Mouse (Mus musculus) embryonic fibroblast, embryonic 13.5 days (primary cell): ENCODE measurements around the gene Gpbar1. TPM values are rescaled to one million over a fixed set of nuclear protein-coding genes. Genes with fewer than 3 reads are reported as not detected.
"Not testable (repeated sequence)": the region's sequence is repeated elsewhere in the genome, so short reads cannot be mapped to it uniquely, and the experiment has no call there.

Experiments
- H3K27ac ChIP-seq: 2 replicates; pipeline ENCODE4 v1.5.1; 2012; ENCODE audit warnings: low read length, control low read depth, inconsistent platforms; ENCODE audit not compliant: insufficient read depth
- H3K4me1 ChIP-seq: 2 replicates; pipeline ENCODE4 v1.6.1; 2011; ENCODE audit warnings: low read length; ENCODE audit not compliant: control insufficient read depth, insufficient read depth
- H3K4me3 ChIP-seq: 2 replicates; pipeline ENCODE4 v1.5.1; 2011; ENCODE audit warnings: mild to moderate bottlenecking, control low read depth, low read length; ENCODE audit not compliant: insufficient read depth
- CTCF ChIP-seq: IDR thresholded peaks from 2 replicates; pipeline ENCODE4 v1.5.1; 2011; ENCODE audit warnings: mild to moderate bottlenecking, control low read depth, low read length, moderate library complexity, borderline replicate concordance; ENCODE audit not compliant: insufficient read depth
- POLR2A ChIP-seq: IDR thresholded peaks from 2 replicates; pipeline ENCODE4 v1.6.1; 2011; ENCODE audit warnings: low read depth, mild to moderate bottlenecking, control low read depth, low read length, moderate library complexity
- polyA plus RNA-seq: library from polyadenylated mRNA; stranded (reverse); fragments of >200 nt; gene quantifications from 2 replicates; pipeline ENCODE4 v1.2.4, GENCODE M21; 2011; ENCODE audit warnings: low read depth; ENCODE audit not compliant: missing spikeins, insufficient read length

The Gpbar1 gene
- polyA plus RNA-seq, 1 experiment = 1.3 TPM

- Histone ChIP-seq H3K4me1 (peaks cover 3% of the 10 kb centered on the region; the same call in 1 of the 2 replicates), H3K27ac (no peak overlapping the region), H3K4me3 (no peak overlapping the region)
- TF ChIP-seq CTCF (no peak), POLR2A (no peak)
These were observed 31.4 kb downstream of the Gpbar1 start for GRCm38 (mm10) chr1:74309767-74310166.

DNA sequence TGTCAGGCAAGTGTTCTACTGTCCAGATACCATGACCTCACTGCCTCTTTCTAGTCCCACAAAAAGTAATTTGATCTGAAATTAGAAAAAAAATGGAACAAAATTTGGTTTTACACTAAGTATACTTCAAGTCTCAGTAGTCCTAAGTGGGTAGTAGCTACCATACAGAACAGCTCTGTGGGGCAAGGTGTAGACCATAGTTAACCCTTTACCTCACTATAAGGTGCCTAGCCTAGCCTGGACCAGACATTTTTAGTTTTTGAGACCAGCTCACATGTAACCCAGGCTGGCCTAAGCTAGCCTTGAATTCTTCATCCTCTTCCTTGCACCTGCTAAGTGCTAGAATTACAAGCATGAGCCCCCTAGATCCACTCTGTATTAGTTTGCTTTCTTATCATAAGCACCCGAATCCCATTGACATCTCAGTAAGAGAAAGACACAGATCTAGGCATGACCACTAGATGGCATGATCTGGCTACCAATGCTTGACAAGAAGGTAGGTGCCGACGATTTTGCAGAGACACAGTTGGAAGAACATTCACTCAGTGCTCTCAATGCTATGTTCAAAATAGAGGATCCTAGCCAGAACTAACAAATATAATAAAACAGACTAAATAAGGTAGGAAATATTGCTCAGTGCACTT lies 34.8 kb downstream of the Gpbar1 start:
- Histone ChIP-seq H3K27ac (no peak overlapping the region), H3K4me1 (no peaks in the 10 kb centered on the region), H3K4me3 (no peak overlapping the region)
- TF ChIP-seq POLR2A (no peak), CTCF (peak; percentile 37; the same call in 1 of the 2 replicates)

- Histone ChIP-seq H3K27ac (no peak overlapping the region), H3K4me3 (no peak overlapping the region), H3K4me1 (no peaks in the 10 kb centered on the region)
- TF ChIP-seq CTCF = no peak
- no peak for TF ChIP-seq POLR2A
These were observed 36.4 kb downstream of the Gpbar1 start for GRCm38 (mm10) chr1:74314796-74315195.

DNA sequence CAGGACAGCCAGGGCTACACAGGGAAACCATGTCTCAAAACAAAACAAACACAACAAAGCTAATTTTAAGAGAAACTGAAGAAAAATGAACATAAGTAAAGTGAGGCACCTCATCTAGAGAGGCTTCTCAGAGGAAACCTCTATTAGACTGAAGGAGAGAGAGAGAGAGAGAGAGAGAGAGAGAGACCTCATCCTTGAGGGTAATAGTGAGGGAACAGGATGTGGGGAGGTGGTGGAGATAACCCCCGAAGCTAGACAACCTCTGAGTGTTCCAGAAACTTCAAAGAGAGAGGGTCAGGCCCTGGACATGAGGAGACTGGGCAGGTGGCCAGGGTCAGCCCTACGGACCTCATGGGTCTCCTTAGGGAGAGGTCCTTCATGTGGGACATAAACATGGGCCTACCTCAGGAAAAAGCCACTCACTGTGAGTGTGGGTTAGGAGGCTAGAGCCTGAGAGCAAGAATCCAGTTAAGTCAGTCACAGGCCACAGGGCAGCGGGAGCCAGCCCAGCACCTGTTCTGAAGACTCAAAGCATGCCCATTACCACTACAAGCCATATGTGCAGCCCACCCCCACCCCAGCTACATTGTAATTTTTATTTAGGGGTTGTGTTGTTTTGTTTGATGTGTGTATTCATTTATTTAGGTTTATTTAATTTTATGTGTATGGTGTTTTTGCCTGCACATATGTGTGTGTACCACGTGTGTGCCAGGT lies 37.9 kb downstream of the Gpbar1 start:
- no peak overlapping the region for H3K4me3 ChIP-seq
- H3K4me1 ChIP-seq = no peaks in the 10 kb centered on the region
- no peak overlapping the region for H3K27ac ChIP-seq
- TF ChIP-seq POLR2A (no peak), CTCF (no peak)

GRCm38 (mm10) chr1:74318711-74319110 lies 40.4 kb downstream of the Gpbar1 start:
- H3K4me1 ChIP-seq = no peaks in the 10 kb centered on the region
- no peak for TF ChIP-seq CTCF
- no peak for TF ChIP-seq POLR2A

DNA sequence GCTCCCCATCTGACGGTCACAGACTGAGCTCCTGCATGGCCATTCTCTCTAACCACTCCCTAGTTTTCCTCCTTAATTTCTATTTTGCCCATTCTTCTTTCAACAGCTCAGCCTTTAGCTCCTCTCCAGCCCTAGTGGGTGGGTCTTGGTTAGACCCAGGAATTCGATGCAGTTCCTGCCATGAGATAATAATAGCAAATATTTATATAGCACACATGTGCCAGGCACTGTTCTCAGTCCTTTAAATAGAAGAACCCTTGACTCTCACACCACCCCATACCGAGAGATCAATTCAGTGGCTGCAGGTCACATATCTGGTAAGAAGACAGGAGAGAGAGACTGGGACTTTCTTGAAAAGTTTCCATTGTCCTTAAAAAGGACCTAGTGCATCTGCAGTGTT lies 43.0 kb downstream of the Gpbar1 start:
- TF ChIP-seq POLR2A (no peak), CTCF (no peak)
- H3K27ac ChIP-seq = no peak overlapping the region
- H3K4me3 ChIP-seq = no peak overlapping the region
- no peaks in the 10 kb centered on the region for H3K4me1 ChIP-seq

More at GRCm38 (mm10) chr1:74318711-74319110, 40.4 kb downstream of the Gpbar1 start:
- Histone ChIP-seq H3K4me3 (no peak overlapping the region), H3K27ac (no peak overlapping the region)

DNA sequence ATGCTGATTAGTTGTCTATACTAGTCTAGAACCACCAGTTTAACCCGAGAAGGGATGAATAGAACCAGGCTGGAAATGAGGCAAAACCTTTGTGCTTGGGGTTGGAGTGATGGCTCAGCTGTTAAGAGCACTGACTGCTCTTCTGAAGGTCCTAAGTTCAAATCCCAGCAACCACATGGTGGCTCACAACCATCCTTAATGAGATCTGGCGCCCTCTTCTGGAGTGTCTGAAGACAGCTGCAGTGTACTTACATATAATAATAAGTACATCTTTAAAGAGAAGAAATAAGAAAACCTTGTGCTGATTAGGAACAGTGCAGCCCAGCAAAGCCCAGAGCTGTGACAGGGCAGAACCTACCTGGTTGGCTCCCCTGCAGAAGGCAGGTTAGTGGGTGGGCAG lies 48.6 kb downstream of the Gpbar1 start:
- not testable (repeated sequence) for H3K27ac ChIP-seq, H3K4me1 ChIP-seq, H3K4me3 ChIP-seq

Other genes with a start within 250 kb of the Gpbar1 start
- 122 and 198 TPM in 2 replicates for gene Tns1, start 154.1 kb upstream of the Gpbar1 start, polyA plus RNA-seq
- 0.56 TPM in 1 of 2 replicates, not detected in the other for gene Rufy4, start 153.0 kb upstream of the Gpbar1 start, polyA plus RNA-seq
- not detected in 2 replicates for gene Cxcr2, start 124.6 kb upstream of the Gpbar1 start, polyA plus RNA-seq
- not detected in 2 replicates for gene Cxcr1, start 83.9 kb upstream of the Gpbar1 start, polyA plus RNA-seq
- 446 and 515 TPM in 2 replicates for gene Arpc2, start 42.5 kb upstream of the Gpbar1 start, polyA plus RNA-seq
- 85.7 and 90.3 TPM in 2 replicates for gene Aamp, start 6.2 kb downstream of the Gpbar1 start, polyA plus RNA-seq
- gene Pnkd, start 6.4 kb downstream of the Gpbar1 start, polyA plus RNA-seq = 19.6 and 21.5 TPM in 2 replicates
- 88.6 and 115 TPM in 2 replicates for gene Tmbim1, start 27.1 kb downstream of the Gpbar1 start, polyA plus RNA-seq
- 3.6 and 3.7 TPM in 2 replicates for gene Catip, start 83.6 kb downstream of the Gpbar1 start, polyA plus RNA-seq
- 1.1 TPM in 1 of 2 replicates, not detected in the other for gene Slc11a1, start 96.6 kb downstream of the Gpbar1 start, polyA plus RNA-seq
- 58.6 and 78.6 TPM in 2 replicates for gene Ctdsp1, start 113.0 kb downstream of the Gpbar1 start, polyA plus RNA-seq
- gene Vil1, start 130.8 kb downstream of the Gpbar1 start, polyA plus RNA-seq = not detected in 2 replicates
- 50.7 and 51.9 TPM in 2 replicates for gene Cnot9, start 227.5 kb downstream of the Gpbar1 start, polyA plus RNA-seq